Mouse (Mus musculus) B cell, adult 62 days (primary cell): ENCODE data around the gene 4930548H24Rik. TPM values are rescaled to one million over a fixed set of nuclear protein-coding genes. Genes with fewer than 3 reads are reported as not detected.

Source experiments
- total RNA-seq: library from RNA; stranded (reverse); gene quantifications from 4 replicates; pipeline ENCODE4 v1.2.4, GENCODE M21; 2023

Gene 4930548H24Rik
- 1.4 to 1.6 TPM (median 1.5 TPM) in 4 replicates for total RNA-seq

DNA sequence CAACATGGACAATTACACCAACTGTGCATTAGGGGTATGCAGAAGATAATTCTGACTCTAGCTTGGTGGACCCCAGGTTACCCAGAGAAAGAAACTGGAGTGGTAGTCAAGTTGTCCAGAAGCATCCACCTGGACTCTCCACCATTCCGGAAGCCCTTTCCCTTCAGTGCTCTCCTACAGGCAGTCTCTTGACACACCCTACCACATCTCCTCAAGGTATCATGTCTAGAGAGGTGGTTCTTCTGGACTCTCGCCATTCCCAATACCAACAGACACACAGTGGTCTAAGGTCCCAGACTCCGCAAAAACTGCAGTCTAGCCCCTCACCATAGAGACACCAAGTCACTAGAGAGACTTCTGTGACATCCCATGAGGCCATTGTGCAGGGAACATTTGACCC lies at the start of gene 4930548H24Rik:
Gene 4930548H24Rik, plus strand, starts transcription at position 301 of the 400 bp plus-strand sequence.

DNA sequence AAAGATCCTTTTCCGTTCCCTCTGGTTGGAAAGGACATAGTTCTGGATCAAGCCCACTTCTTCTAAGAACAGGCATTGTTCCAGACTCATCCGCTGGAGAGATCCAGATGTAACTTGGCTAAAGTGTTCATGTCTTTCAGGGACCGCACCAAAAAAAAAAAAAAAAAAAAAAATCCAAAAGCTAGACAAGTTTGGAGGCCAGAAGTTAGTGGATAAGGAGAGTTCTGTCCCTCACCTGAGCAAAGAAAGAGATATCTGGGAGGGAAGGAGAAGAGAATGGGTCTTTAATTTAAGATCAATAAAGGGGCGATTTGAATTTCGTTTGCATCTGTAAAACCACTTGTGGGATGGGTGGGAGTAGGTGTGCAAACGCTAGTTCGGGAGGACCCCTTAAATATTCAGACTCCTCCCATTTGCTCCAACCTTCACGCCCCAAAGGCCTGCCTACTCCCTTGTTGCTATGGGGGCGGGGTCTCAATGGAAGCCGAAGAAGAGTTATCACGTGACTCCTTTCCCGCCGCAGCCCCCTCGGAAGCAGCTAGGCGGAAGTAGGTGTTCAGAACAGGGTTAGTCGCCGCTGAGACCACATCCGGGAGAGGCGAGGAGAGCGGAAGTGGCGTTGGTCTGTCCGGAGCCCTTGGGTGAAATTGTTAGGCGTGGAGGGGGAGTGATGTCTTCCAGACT lies 33.5 kb upstream of the 4930548H24Rik start, which contains the start of gene Zfp512:
Gene Zfp512, plus strand, starts transcription at position 554 of the 684 bp plus-strand sequence.

DNA sequence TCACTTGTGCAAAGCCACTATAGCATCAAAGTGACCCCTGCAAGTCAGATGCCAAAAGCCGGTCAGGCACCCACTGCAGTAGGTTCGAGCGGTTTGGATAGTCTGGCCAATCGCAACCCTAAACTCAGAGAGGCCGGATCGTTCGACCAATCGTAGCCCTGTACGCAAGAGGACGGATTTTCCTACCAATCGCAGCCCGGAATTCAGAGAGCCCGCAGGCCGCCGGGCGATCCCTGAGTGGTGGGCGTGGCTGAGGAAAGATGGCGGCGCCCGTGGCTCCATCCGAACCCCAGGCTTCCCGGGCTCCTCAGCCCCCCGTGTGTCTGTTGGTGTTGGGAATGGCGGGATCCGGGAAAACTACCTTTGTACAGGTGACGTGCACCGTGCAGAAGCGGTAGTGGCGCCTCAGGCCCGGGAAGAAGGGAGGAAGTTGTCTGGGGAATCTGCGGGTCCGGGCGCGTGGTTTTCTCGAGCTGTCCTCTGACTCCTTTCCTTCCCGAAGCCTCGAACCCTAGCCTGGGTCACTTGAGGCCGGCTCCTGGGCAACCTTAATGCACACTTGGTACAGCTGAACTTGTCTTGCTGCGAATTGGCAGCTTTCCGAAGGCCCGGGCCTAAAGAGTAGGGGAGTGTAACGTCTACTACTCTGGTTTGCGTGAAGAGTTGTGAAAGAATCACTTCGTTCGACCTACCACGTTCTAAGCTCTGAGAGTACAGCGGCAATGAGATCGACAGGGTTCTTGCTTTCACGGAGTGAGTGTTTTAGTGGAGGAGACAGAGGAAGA lies 9.2 kb downstream of the 4930548H24Rik start, which contains the start of gene Gpn1:
Gene Gpn1, plus strand, starts transcription at position 229 of the 785 bp plus-strand sequence.

DNA sequence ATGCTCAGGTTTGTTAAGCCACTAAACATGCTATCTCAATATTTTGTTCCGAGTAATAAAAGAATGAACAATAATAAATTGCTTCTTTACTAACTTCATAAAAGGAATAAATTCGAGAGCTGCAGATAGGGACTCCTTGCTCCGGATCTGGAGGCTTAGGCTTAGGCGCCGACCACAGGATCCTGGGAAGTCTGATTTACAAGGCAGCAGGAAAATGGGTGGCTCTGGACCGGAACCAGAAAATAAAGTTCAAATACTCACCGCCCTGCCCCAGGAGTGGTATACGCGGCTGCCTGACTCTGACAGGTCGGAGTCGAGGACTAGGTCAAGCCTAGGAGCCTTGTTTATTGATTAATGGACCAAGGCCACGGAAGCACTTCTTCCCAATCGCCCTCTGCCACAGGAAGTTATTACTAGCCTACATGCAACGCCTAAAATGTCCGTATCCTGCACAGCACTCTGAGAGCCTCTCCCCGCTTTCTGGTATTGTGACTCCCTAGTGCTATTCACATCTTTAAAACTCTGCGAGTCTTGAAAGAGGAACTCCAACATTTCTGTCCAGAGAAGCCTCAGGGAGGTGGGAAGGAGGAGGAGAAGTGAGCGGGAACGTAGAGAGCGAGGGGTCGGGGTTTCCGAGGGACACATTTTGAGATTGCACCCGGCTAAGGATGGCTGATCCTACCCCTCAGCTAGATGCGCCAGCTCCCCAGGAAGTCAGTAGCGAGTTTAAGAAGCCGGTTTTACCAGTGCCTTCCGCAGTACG lies 41.0 kb downstream of the 4930548H24Rik start, which contains the start of gene Slc4a1ap:
Gene Slc4a1ap, plus strand, starts transcription at position 642 of the 763 bp plus-strand sequence.

DNA sequence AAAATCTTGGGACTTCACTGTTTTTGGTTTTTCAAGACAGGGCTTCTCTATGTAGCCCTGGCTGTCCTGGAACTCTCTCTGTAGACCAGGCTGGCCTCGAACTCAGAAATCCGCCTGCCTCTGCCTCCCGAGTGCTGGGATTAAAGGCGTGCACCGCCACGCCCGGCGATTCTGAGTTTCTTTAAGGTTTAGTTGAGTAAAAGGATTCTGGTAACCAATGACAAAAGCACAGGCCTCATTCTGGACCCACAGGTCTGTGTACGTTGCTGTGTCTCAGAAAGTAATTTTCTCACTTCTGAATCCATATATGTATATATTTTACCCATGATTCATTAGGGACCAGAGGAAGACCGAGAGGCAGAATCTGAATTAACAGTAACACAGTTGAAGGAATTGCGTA lies 42.2 kb downstream of the 4930548H24Rik start, which contains the start of gene Supt7l:
Gene Supt7l, minus strand, starts transcription at position 101 of the 400 bp plus-strand sequence.

Other genes with a start within 250 kb of the 4930548H24Rik start
- 324 to 366 TPM (median 340 TPM) in 4 replicates for gene Nrbp1, start 244.9 kb upstream of the 4930548H24Rik start, total RNA-seq
- gene Gm9970, start 244.5 kb upstream of the 4930548H24Rik start, total RNA-seq: 1.2 TPM in 1 of 4 replicates, not detected in the others
- 24.6 to 30.6 TPM (median 28.6 TPM) in 4 replicates for gene Krtcap3, start 234.0 kb upstream of the 4930548H24Rik start, total RNA-seq
- gene Ift172, start 194.6 kb upstream of the 4930548H24Rik start, total RNA-seq: 35.4 to 45.0 TPM (median 40.9 TPM) in 4 replicates
- 0.63 to 3.9 TPM (median 1.9 TPM) in 4 replicates for gene Fndc4, start 189.7 kb upstream of the 4930548H24Rik start, total RNA-seq
- gene Gckr, start 188.3 kb upstream of the 4930548H24Rik start, total RNA-seq: 0.24 TPM in 1 of 4 replicates, not detected in the others
- 39.7 to 44.4 TPM (median 41.8 TPM) in 4 replicates for gene Zfp512, start 33.3 kb upstream of the 4930548H24Rik start, total RNA-seq
- gene Gpn1, start 9.0 kb downstream of the 4930548H24Rik start, total RNA-seq: 51.8 to 60.6 TPM (median 54.0 TPM) in 4 replicates
- 73.9 to 86.4 TPM (median 82.0 TPM) in 4 replicates for gene Slc4a1ap, start 41.3 kb downstream of the 4930548H24Rik start, total RNA-seq
- gene Supt7l, start 42.1 kb downstream of the 4930548H24Rik start, total RNA-seq: 25.6 to 28.9 TPM (median 28.4 TPM) in 4 replicates
- gene Mrpl33, start 111.2 kb downstream of the 4930548H24Rik start, total RNA-seq: 75.7 to 80.4 TPM (median 76.2 TPM) in 4 replicates
- gene Rbks, start 211.9 kb downstream of the 4930548H24Rik start, total RNA-seq: 7.8 to 12.4 TPM (median 11.1 TPM) in 4 replicates
- gene Babam2, start 211.9 kb downstream of the 4930548H24Rik start, total RNA-seq: 56.6 to 66.5 TPM (median 62.0 TPM) in 4 replicates